Mouse (Mus musculus): ENCODE results near the gene Eps8l1. TPM values are rescaled to one million over a fixed set of nuclear protein-coding genes. Genes with fewer than 3 reads are reported as not detected.

Gene Eps8l1
- polyA plus RNA-seq, 1 experiment from 2014 or later, result 13.6 TPM

DNA sequence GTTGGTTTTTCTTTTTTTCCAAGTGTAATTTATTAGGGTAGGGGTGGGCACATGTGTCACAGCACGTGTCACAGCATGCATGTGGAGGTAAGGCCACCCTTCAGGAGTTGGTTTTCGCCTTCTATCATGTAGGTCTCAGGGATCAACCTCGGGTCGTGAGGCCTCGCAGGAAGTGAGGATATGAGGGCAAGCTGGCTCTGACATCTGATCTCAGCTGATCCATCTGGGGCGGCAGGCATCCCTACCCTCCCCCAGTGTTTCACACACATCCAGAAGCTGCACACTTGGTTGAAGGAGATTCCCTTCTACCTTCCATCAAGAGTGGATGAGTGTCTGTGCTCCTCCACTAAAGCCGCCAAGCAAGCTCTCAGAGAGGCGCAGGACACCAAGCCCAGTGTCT lies 28.4 kb upstream of the Eps8l1 start:
- no peak overlapping the region for H3K4me3 ChIP-seq (ENCODE audit: low read depth, low read length)
- no peaks in the 10 kb centered on the region for H3K9me3 ChIP-seq (ENCODE audit: low read depth, low read length)
- WGBS, result 87% methylated on average over 8 of the region's 8 CpGs
- peaks cover 78% of the 10 kb centered on the region for H3K36me3 ChIP-seq (ENCODE audit: insufficient read depth)
- no peak overlapping the region for H3K9ac ChIP-seq
- H3K4me2 ChIP-seq, result no peak overlapping the region
- no peak for ATAC-seq (ENCODE audit: insufficient read depth)
- H3K27me3 ChIP-seq (ENCODE audit: insufficient read depth, low read length), result no peaks in the 10 kb centered on the region
- no peak overlapping the region for H3K27ac ChIP-seq (ENCODE audit: low read depth)
- no peak for TF ChIP-seq CTCF (IDR thresholded peaks at IDR 0.05; ENCODE audit: low read depth)
- H3K4me1 ChIP-seq (ENCODE audit: insufficient read depth), result no peaks in the 10 kb centered on the region
- no peak for DNase-seq

DNA sequence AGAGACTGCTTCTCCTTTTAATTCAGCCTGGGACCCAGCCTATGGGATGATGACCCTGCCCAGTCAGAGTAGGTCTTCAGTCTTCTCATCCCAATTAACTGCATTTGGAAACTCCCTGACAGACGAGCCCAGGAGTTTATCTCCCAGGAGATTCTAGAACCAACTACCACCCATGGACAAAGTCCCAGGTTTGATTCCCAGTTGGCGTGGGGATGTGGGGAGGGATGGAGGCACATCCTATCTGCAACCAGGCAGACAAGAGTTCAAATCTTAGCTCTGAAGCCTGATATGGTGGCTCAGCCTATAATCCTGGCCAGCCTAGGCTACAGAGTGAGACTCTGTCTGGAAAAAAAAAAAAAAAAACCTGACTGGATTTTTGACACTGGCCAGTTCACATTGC lies 22.8 kb upstream of the Eps8l1 start:
- WGBS, result 84% methylated on average over 2 of the region's 2 CpGs
- ATAC-seq (ENCODE audit: insufficient read depth), result no peak
- no peak overlapping the region for H3K9ac ChIP-seq
- H3K27ac ChIP-seq (ENCODE audit: low read depth), result no peak overlapping the region
- H3K36me3 ChIP-seq (ENCODE audit: insufficient read depth), result peaks cover 76% of the 10 kb centered on the region
- H3K4me2 ChIP-seq, result no peak overlapping the region
- no peaks in the 10 kb centered on the region for H3K27me3 ChIP-seq (ENCODE audit: insufficient read depth, low read length)
- H3K4me1 ChIP-seq (ENCODE audit: insufficient read depth), result no peaks in the 10 kb centered on the region
- no peak for DNase-seq
- no peak overlapping the region for H3K4me3 ChIP-seq (ENCODE audit: low read depth, low read length)
- no peak for TF ChIP-seq CTCF (IDR thresholded peaks at IDR 0.05; ENCODE audit: low read depth)
- H3K9me3 ChIP-seq (ENCODE audit: low read depth, low read length), result no peaks in the 10 kb centered on the region

GRCm38 (mm10) chr7:4440549-4440948 lies 19.9 kb upstream of the Eps8l1 start:
- Histone ChIP-seq H3K4me2 (no peak overlapping the region), H3K9ac (no peak overlapping the region), H3K27ac (ENCODE audit: low read depth) (no peak overlapping the region), H3K27me3 (ENCODE audit: insufficient read depth, low read length) (no peaks in the 10 kb centered on the region), H3K4me1 (ENCODE audit: insufficient read depth) (no peaks in the 10 kb centered on the region), H3K9me3 (ENCODE audit: low read depth, low read length) (no peaks in the 10 kb centered on the region), H3K36me3 (ENCODE audit: insufficient read depth) (peaks cover 73% of the 10 kb centered on the region), H3K4me3 (ENCODE audit: low read depth, low read length) (no peak overlapping the region)
- WGBS, result 90% methylated on average over 10 of the region's 10 CpGs
- no peak for TF ChIP-seq CTCF (IDR thresholded peaks at IDR 0.05; ENCODE audit: low read depth)
- no peak for DNase-seq
- no peak for ATAC-seq (ENCODE audit: insufficient read depth)

GRCm38 (mm10) chr7:4445216-4445791 lies 15.2 kb upstream of the Eps8l1 start, which contains the start of gene Rdh13:
TSS of gene Rdh13 (minus strand) at chr7:4445649.
- Histone ChIP-seq H3K36me3 (ENCODE audit: insufficient read depth) (peaks cover 38% of the 10 kb centered on the region), H3K9me3 (ENCODE audit: low read depth, low read length) (no peaks in the 10 kb centered on the region), H3K27me3 (ENCODE audit: insufficient read depth, low read length) (no peaks in the 10 kb centered on the region), H3K27ac (ENCODE audit: low read depth) (peak within 1 kb of the TSS; percentile 76), H3K4me2 (peak within 1 kb of the TSS; percentile 64), H3K4me3 (ENCODE audit: low read depth, low read length) (peak within 1 kb of the TSS; percentile 71), H3K4me1 (ENCODE audit: insufficient read depth) (no peaks in the 10 kb centered on the region), H3K9ac (peak within 1 kb of the TSS; percentile 71)
- TF ChIP-seq CTCF (IDR thresholded peaks at IDR 0.05; ENCODE audit: low read depth), result no peak; the same call in 1 of the 2 replicates
- WGBS, result under 1% methylated on average over 35 of the region's 35 CpGs
- ATAC-seq (ENCODE audit: insufficient read depth) (peak; percentile 98), DNase-seq (peak; percentile 96)

DNA sequence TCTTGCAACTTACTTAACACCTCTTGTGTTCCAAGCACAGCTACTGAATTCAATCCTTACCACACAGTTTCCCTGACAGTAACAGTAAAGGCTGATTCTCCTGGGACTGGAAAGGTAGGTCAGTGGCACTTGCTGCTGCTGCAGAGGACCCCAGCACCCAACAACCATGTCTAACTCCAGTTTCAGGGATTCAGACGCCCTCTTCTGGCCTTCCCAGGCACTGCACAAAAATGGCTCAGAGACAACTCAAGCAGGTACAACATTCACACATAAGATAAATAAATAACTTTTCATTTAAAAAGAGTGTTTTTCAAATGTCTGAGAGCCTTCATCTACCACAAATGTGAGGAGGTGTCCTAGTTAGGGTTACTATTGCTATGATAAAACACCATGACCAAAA lies 13.3 kb upstream of the Eps8l1 start:
- peak; percentile 37 for TF ChIP-seq CTCF (IDR thresholded peaks at IDR 0.05; ENCODE audit: low read depth)
- no peaks in the 10 kb centered on the region for H3K27me3 ChIP-seq (ENCODE audit: insufficient read depth, low read length)
- no peak overlapping the region for H3K9ac ChIP-seq
- H3K4me2 ChIP-seq, result no peak overlapping the region
- H3K9me3 ChIP-seq (ENCODE audit: low read depth, low read length), result no peaks in the 10 kb centered on the region
- DNase-seq, result no peak
- whole genome bisulfite sequencing, result 0% methylated on average over 1 of the region's 1 CpGs
- no peak for ATAC-seq (ENCODE audit: insufficient read depth)
- H3K27ac ChIP-seq (ENCODE audit: low read depth), result no peak overlapping the region
- no peaks in the 10 kb centered on the region for H3K4me1 ChIP-seq (ENCODE audit: insufficient read depth)
- H3K4me3 ChIP-seq (ENCODE audit: low read depth, low read length), result no peak overlapping the region
- H3K36me3 ChIP-seq (ENCODE audit: insufficient read depth), result peaks cover 21% of the 10 kb centered on the region

- Histone ChIP-seq H3K36me3 (ENCODE audit: insufficient read depth) (peaks cover 8% of the 10 kb centered on the region; the same call in 1 of the 2 replicates), H3K4me1 (ENCODE audit: insufficient read depth) (no peaks in the 10 kb centered on the region), H3K27me3 (ENCODE audit: insufficient read depth, low read length) (no peaks in the 10 kb centered on the region), H3K4me3 (ENCODE audit: low read depth, low read length) (no peak overlapping the region), H3K9me3 (ENCODE audit: low read depth, low read length) (no peaks in the 10 kb centered on the region), H3K27ac (ENCODE audit: low read depth) (no peak overlapping the region), H3K9ac (no peak overlapping the region), H3K4me2 (no peak overlapping the region)
- ATAC-seq (ENCODE audit: insufficient read depth) (no peak), DNase-seq (no peak)
- WGBS, result 76% methylated on average over 3 of the region's 3 CpGs
- TF ChIP-seq CTCF (IDR thresholded peaks at IDR 0.05; ENCODE audit: low read depth), result no peak
These were observed 12.0 kb upstream of the Eps8l1 start for GRCm38 (mm10) chr7:4448439-4448838.

DNA sequence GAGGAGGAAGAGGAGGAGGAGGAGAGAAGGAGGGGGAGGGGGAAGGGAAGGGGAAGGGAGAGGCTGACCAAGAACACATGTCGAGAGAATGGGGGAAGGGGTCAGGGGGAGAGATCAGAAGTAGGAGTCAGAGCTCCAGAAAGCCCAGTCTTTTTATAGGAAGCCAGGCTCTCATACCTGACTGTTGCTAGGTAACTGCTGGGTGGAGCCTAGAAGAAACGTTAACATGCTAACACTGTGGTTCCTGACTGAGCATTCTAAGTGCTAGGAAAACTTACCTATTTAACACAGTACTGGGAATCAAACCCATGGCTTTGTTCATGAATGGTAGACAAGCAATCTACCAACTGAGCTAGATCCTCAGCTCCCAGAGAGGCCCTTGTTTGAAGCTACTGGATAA lies 11.3 kb upstream of the Eps8l1 start:
- H3K4me1 ChIP-seq (ENCODE audit: insufficient read depth), result no peaks in the 10 kb centered on the region
- no peaks in the 10 kb centered on the region for H3K9me3 ChIP-seq (ENCODE audit: low read depth, low read length)
- WGBS, result 5% methylated on average over 2 of the region's 2 CpGs
- H3K4me3 ChIP-seq (ENCODE audit: low read depth, low read length), result no peak overlapping the region
- DNase-seq, result peak; percentile 20
- H3K9ac ChIP-seq, result no peak overlapping the region
- H3K36me3 ChIP-seq (ENCODE audit: insufficient read depth), result peaks cover under 1% of the 10 kb centered on the region; the same call in 1 of the 2 replicates
- no peak for TF ChIP-seq CTCF (IDR thresholded peaks at IDR 0.05; ENCODE audit: low read depth)
- H3K27ac ChIP-seq (ENCODE audit: low read depth), result no peak overlapping the region
- no peaks in the 10 kb centered on the region for H3K27me3 ChIP-seq (ENCODE audit: insufficient read depth, low read length)
- no peak overlapping the region for H3K4me2 ChIP-seq
- ATAC-seq (ENCODE audit: insufficient read depth), result no peak

Measured in lung, embryonic 14.5 days (tissue).